Mouse (Mus musculus) fibroblast of lung, adult 2 months (primary cell): ENCODE results near the gene Fjx1.

Experiments
- DNase-seq: peaks from one replicate; pipeline ENCODE4 v3.0.0-alpha.2; 2011; ENCODE audit warnings: low read depth

Gene Fjx1

GRCm38 (mm10) chr2:102416149-102416743 is 36.1 kb downstream of the Fjx1 start:
- no peak for DNase-seq

DNA sequence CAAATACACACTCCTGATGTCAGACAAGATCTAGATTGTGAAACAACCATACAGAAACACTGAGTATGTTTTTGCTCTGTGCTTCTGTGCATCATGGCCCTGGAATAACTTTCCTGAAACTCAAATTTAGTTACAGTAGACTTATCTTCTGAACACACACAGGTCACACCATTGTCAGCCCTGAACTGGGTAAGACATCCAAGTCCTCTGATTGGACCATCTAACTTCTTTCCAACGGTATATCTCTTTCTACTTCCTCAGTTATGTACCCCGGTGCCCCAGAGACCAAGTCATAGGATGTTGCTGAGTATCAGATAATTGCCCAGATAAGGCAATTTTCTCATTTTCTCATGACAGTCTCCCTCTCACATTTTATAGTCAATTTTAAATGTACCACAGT is 39.6 kb downstream of the Fjx1 start:
- no peak for DNase-seq

- no peak for DNase-seq
Measured at GRCm38 (mm10) chr2:102410615-102411014, 41.7 kb downstream of the Fjx1 start.

- DNase-seq, result no peak
Measured at GRCm38 (mm10) chr2:102409741-102410140, 42.6 kb downstream of the Fjx1 start.

GRCm38 (mm10) chr2:102407363-102408184 is 44.7 kb downstream of the Fjx1 start, which contains the start of gene Trim44:
Gene Trim44 (minus strand): TSS chr2:102407828.
- DNase-seq, result no peak

DNA sequence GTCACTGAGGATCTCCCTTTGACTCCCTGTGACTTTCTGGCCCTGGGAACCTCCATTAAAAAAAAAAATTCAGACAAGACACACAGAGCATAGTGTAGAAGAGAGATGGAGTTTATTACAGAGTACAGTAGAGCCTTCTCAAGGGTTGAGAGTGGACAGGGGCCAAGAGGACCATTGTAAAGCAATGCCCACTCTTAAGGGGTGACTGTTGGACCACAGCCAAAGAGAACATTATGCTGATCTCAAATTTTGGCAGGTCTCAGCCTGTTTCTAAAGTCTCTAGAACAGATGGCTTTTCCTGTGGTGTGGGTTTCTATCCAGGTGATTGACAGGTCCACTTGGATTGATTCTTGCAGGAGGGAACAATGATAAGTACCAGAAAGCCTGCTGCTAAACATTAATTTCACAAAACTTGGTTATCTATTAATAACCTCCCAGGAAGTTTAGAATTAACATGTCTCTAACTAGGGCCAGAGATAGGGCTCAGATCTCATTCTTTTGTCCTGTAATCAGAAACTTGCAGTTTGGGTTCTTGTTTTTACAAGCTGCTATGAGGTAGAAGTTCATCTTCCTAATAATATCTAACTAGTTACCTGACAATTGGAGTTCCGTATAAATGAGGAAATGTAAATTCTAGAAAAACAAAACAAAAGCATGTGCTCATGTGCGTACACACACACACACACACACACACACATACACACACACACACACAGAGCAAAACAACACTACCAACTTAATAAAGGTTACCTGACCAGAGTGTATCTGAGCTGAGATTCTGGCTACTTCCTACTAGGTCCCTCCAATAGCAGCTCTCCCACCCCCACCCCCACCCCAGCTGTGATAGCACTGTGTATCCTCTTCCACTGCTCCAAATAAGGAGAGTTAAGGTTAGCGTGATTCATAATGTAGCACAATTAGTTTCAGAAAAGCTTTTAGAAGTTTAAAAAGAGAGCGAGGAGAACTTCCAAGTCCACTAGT is 45.7 kb downstream of the Fjx1 start:
- no peak for DNase-seq

- no peak for DNase-seq
Measured at GRCm38 (mm10) chr2:102403982-102404381, 48.3 kb downstream of the Fjx1 start.

DNA sequence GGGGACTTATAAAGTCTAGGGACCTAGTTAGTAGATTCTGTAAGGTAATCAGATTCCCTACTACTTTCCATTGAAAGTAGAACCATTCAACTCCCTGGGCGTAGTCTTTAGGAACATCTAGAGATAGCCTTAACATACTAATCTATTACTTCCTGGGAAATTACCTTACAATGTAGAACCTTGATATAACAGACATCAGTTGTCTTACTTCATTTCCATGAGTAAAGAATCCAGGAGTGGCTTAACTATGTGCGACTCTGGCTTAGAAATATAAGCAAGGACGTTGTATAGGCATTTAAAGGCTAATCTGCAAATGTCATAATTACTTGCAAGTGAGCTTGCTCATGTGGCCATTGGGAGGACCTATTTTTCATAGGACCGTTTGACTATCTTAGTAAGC is 49.0 kb downstream of the Fjx1 start:
- DNase-seq, result no peak

GRCm38 (mm10) chr2:102401352-102401692 is 51.0 kb downstream of the Fjx1 start:
- no peak for DNase-seq

- no peak for DNase-seq
Measured at GRCm38 (mm10) chr2:102400605-102401351, 51.5 kb downstream of the Fjx1 start.

DNA sequence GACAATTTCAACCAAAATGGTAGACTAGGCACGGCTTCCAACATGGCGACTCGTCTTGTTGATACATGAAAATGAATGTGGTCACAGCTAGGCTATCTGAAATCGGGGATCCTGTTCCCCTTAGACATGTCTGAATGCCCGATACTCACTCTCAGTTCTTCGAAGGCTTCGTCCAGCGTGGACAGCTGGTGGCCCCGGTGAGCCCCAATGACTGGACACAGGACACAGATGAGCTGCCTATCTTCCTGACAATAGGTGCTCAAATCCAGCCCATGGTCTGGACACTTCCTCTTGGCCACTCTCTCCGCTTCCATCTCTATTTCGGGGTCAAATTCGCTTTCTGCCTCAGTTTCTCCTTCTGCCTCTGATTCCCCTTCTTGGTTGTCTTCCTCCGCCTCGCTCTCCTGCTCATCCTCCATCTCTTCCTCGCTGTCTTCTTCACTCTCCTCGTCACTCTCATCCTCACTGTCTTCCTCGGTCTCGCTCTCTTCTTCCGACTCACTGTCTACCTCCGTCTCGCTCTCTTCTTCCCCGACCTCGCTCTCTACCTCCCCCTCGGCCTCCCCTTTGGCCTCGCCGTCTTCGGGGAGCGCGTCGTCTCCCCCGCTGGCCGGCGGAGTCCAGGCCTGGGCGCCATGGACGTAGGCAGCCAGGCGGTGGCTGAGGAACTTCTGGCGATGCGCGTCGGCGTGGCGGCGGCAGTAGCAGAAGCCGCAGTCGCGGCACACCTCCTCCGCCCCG is 52.3 kb downstream of the Fjx1 start:
- DNase-seq, result no peak
